Mouse (Mus musculus) kidney, adult 2 months (tissue): ENCODE measurements at regions not wholly inside any gene's neighbourhood (a gene's known extent, or its start where the extent isn't known, plus 50 kb on each side); places are given as distances from the start of the nearest gene placed in this dataset.

ENCODE experiments used
- DNase-seq: peaks from one replicate; pipeline ENCODE4 v3.0.0; 2021
- H3K27ac ChIP-seq: fragments of 200-500 bp; 2 replicates; pipeline ENCODE4 v1.5.1; 2012; ENCODE audit warnings: low read depth, low read length, control low read depth, inconsistent platforms; ENCODE audit not compliant: insufficient read depth
- H3K27me3 ChIP-seq: fragments of 200-500 bp; replicated peaks from 2 replicates; pipeline ENCODE4 v1.6.1; 2012; ENCODE audit warnings: mild to moderate bottlenecking, moderate library complexity, low read length, inconsistent platforms; ENCODE audit not compliant: control insufficient read depth, insufficient read depth
- H3K36me3 ChIP-seq: fragments of 200-500 bp; 2 replicates; pipeline ENCODE4 v1.6.1; 2012; ENCODE audit warnings: mild to moderate bottlenecking, moderate library complexity, low read length, inconsistent platforms; ENCODE audit not compliant: control insufficient read depth, insufficient read depth
- H3K4me1 ChIP-seq: fragments of 200-500 bp; 2 replicates; pipeline ENCODE4 v1.6.1; 2011; ENCODE audit warnings: low read length; ENCODE audit not compliant: control insufficient read depth, insufficient read depth
- H3K4me3 ChIP-seq: fragments of 200-500 bp; 2 replicates; pipeline ENCODE4 v1.5.1; 2011; ENCODE audit warnings: mild to moderate bottlenecking, low read depth, low read length, control low read depth; ENCODE audit not compliant: insufficient read depth
- CTCF ChIP-seq: fragments of 200-500 bp; conservative IDR thresholded peaks from 2 replicates; pipeline ENCODE4 v1.5.1; 2011; ENCODE audit warnings: low read depth, mild to moderate bottlenecking, control low read depth, low read length, moderate library complexity, mixed read lengths; ENCODE audit not compliant: insufficient read depth, insufficient read length
- POLR2A ChIP-seq: fragments of 200-500 bp; IDR thresholded peaks from one replicate; pipeline ENCODE4 v1.6.1; 2011; ENCODE audit warnings: low read depth, low read length, control low read depth
- WGBS: fragments of 180-500 bp; shearing (Covaris S2); methylation state at CpG from one replicate; pipeline ENCODE4 v1.1.7; 2018; 5-methylcytosine and 5-hydroxymethylcytosine counted together

GRCm38 (mm10) chr4:69739833-69740510 lies 670.3 kb downstream of the Cdk5rap2 start:
- TF ChIP-seq CTCF (no peak), POLR2A (no peak)
- WGBS, result 64% methylated on average over 7 of the region's 7 CpGs
- Histone ChIP-seq H3K36me3 (no peaks in the 10 kb centered on the region), H3K4me3 (no peak overlapping the region), H3K27ac (no peak overlapping the region), H3K27me3 (no peaks in the 10 kb centered on the region), H3K4me1 (no peaks in the 10 kb centered on the region)
- no peak for DNase-seq
